7 mouse cellular contexts compared by ENCODE assay signal in genomic region chr11:3161370-3161769, GRCm38 (mm10). TPM values are rescaled to one million over a fixed set of nuclear protein-coding genes. Genes with fewer than 3 reads are reported as not detected.
DNase-seq lines count a peak whose midpoint lies in the region; TF ChIP-seq lines count a peak whose summit lies in the region.
"Not testable (repeated sequence)": the region's sequence is repeated elsewhere in the genome, so short reads cannot be mapped to it uniquely, and the experiment has no call there.

No protein-coding gene starts in this region.

- peaks cover 14% of the 10 kb centered on the region for H3K9me3 ChIP-seq in heart, embryonic 10.5 days

- not testable (repeated sequence) for H3K4me3 ChIP-seq in heart, embryonic 10.5 days; liver, adult 2 months (ENCODE audit: insufficient read depth, low read depth, low read length)

- not testable (repeated sequence) for TF ChIP-seq POLR2A in liver, adult 2 months (IDR thresholded peaks at IDR 0.05; ENCODE audit: extremely low read depth, insufficient read depth, low read length)

- not testable (repeated sequence) for H3K27ac ChIP-seq in heart, embryonic 10.5 days; liver, adult 2 months (replicated peaks; ENCODE audit: insufficient read depth, low read depth, low read length)

- not testable (repeated sequence) for TF ChIP-seq CTCF in liver, adult 2 months (IDR thresholded peaks at IDR 0.05; ENCODE audit: low read depth, low read length)

- H3K9ac ChIP-seq in liver, adult 2 months (ENCODE audit: low read depth, low read length), result not testable (repeated sequence)

- peak; percentile 68 to 72 for DNase-seq in adrenal gland, adult 18-20 months (ENCODE audit: low spot score in 2 of 2)
- DNase-seq in embryo, embryonic 10.5 days (ENCODE audit: low spot score), result peak; percentile 23
- peak; percentile 82 for DNase-seq in heart, embryonic 10.5 days (ENCODE audit: low spot score)
- peak; percentile 68 for DNase-seq in kidney, postnatal 14 days
- peak; percentile 86 for DNase-seq in liver, adult 2 months (ENCODE audit: extremely low read depth, low read depth, low spot score)
- peak; percentile 66 for DNase-seq in ovary, adult 18-20 months (ENCODE audit: low spot score)
- DNase-seq in thymus, postnatal 0 days (ENCODE audit: low spot score), result peak; percentile 16

- H3K27me3 ChIP-seq in heart, embryonic 10.5 days (ENCODE audit: insufficient read depth, poor library complexity, severe bottlenecking); liver, adult 2 months (ENCODE audit: control insufficient read depth, insufficient read depth, low read length): not testable (repeated sequence)

- not testable (repeated sequence) for H3K36me3 ChIP-seq in heart, embryonic 10.5 days; liver, adult 2 months (ENCODE audit: control insufficient read depth, insufficient read depth, low read length)

- not testable (repeated sequence) for H3K4me1 ChIP-seq in heart, embryonic 10.5 days; liver, adult 2 months (ENCODE audit: control insufficient read depth, insufficient read depth, low read length)

- 55% methylated on average over 1 of the region's 2 CpGs for WGBS in heart, embryonic 10.5 days
- 33% methylated on average over 1 of the region's 2 CpGs for WGBS in liver, adult 2 months

- H3K79me2 ChIP-seq in liver, adult 2 months (ENCODE audit: control insufficient read depth, insufficient read depth, low read length), result not testable (repeated sequence)

RNA-seq across cellular contexts. Expression of gene Sfi1, which starts 31.9 kb away (rescaled TPM):
- 10 to 100 TPM; 42.5 to 53.7 TPM for total RNA-seq in adrenal gland, adult 18-20 months (2021)
- 10.3 and 11.7 TPM in 2 replicates for polyA plus RNA-seq in heart, embryonic 10.5 days (2016; fragmentation: Nextera tagmentation; extraction: Ambion mirVana)
- total RNA-seq in liver, adult 2 months (2014; rRNA removed), result 11.3 and 12.4 TPM in 2 replicates
- polyA plus RNA-seq in liver, adult 2 months (2012; rRNA removed), result 9.9 and 12.4 TPM in 2 replicates
- 9.7 and 14.0 TPM in 2 replicates for polyA plus RNA-seq in thymus, postnatal 0 days (2015; fragmentation: Nextera tagmentation; extraction: Ambion mirVana)

RNA-seq across cellular contexts. Expression of gene Eif4enif1, which starts 40.8 kb away (rescaled TPM):
- 10 to 100 TPM; 46.4 to 58.8 TPM for total RNA-seq in adrenal gland, adult 18-20 months (2021)
- polyA plus RNA-seq in heart, embryonic 10.5 days (2016; fragmentation: Nextera tagmentation; extraction: Ambion mirVana), result 42.4 and 51.0 TPM in 2 replicates
- total RNA-seq in liver, adult 2 months (2014; rRNA removed), result 14.1 and 15.2 TPM in 2 replicates
- 14.1 and 17.2 TPM in 2 replicates for polyA plus RNA-seq in liver, adult 2 months (2012; rRNA removed)
- 26.9 and 29.6 TPM in 2 replicates for polyA plus RNA-seq in thymus, postnatal 0 days (2015; fragmentation: Nextera tagmentation; extraction: Ambion mirVana)

Comparison
In these comparisons a context has a peak if more than half of its experiments do, and no peak if none do; other contexts are left out.
1. DNase-seq: peak in every context shown above with its lines; median percentile 86 in liver, adult 2 months; 82 in heart, embryonic 10.5 days; 70 in adrenal gland, adult 18-20 months; 68 in kidney, postnatal 14 days; 66 in ovary, adult 18-20 months; 23 in embryo, embryonic 10.5 days; 16 in thymus, postnatal 0 days.